ENCODE assay signal across 10 mouse cellular contexts in the genomic region with DNA sequence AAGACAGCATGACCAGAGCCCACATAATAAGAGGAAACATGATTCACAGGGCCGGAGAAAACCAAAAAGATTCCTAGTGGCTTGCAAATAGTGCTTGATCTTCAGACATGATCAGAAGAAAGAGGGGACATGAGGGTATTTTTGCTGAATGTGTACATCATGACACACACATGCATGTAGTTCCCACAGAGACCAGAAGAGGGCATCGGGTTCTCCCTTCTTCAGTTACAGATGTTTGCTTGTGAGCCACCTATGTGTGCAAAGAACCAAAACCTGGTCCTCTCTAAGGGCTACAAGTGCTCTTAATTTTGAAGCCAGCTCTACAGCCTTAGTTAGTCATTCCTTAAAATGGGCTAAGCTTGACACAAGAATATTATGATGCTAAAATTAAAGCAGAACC.
DNase-seq lines count a peak whose midpoint lies in the region; ATAC-seq and TF ChIP-seq lines count a peak whose summit lies in the region.
"Had no signal": no experiment of that assay in that cellular context is flagged by ENCODE, and none has a peak within 500 bp of the region (broad histone marks: within the 10 kb centered on the region; RNA-seq: fewer than 3 reads in every experiment).

No protein-coding gene starts in this region.

- no peaks in the 10 kb centered on the region for H3K9me3 ChIP-seq in midbrain, embryonic 14.5 days (ENCODE audit: control insufficient read depth, low read length)
- H3K9me3 ChIP-seq in midbrain, embryonic 13.5 days = no peaks in the 10 kb centered on the region
- no peaks in the 10 kb centered on the region for H3K9me3 ChIP-seq in stomach, postnatal 0 days (ENCODE audit: control insufficient read depth, low read length)
- H3K9me3 ChIP-seq: heart, embryonic 13.5 days had no signal

- no peak overlapping the region for H3K4me2 ChIP-seq in midbrain, embryonic 14.5 days (ENCODE audit: low read length)
- no peak overlapping the region for H3K4me2 ChIP-seq in midbrain, embryonic 13.5 days (replicated peaks)
- no peak overlapping the region for H3K4me2 ChIP-seq in stomach, postnatal 0 days (replicated peaks; ENCODE audit: low read depth)
- H3K4me2 ChIP-seq: heart, embryonic 13.5 days had no signal

- H3K36me3 ChIP-seq in heart, adult 2 months (ENCODE audit: control insufficient read depth, insufficient read depth, low read length) = no peaks in the 10 kb centered on the region
- no peaks in the 10 kb centered on the region for H3K36me3 ChIP-seq in midbrain, embryonic 14.5 days (ENCODE audit: control insufficient read depth, insufficient read depth, low read length)
- no peaks in the 10 kb centered on the region for H3K36me3 ChIP-seq in midbrain, embryonic 13.5 days
- no peaks in the 10 kb centered on the region for H3K36me3 ChIP-seq in stomach, postnatal 0 days (ENCODE audit: control insufficient read depth, insufficient read depth, low read length)
- H3K36me3 ChIP-seq: heart, embryonic 13.5 days had no signal

- intact Hi-C loops in heart, adult 2 months (cut with DNase I) = no loop called here

- TF ChIP-seq CTCF in heart, adult 2 months (IDR thresholded peaks at IDR 0.05) = peak; percentile 53
- TF ChIP-seq CTCF in stomach, postnatal 0 days (IDR thresholded peaks at IDR 0.05; ENCODE audit: low read depth) = peak; percentile 66

- no peak for DNase-seq in heart, adult 2 months
- no peak for DNase-seq in heart, adult 9 months (ENCODE audit: low spot score in 2 of 2)
- DNase-seq in midbrain, embryonic 14.5 days = peak; percentile 25
- DNase-seq in embryo, embryonic 10.5 days (ENCODE audit: low spot score) = peak; percentile 56
- peak; percentile 18 for DNase-seq in stomach, postnatal 0 days (ENCODE audit: low spot score)
- DNase-seq in frontal cortex, adult 2 months (ENCODE audit: extremely low spot score in 1 of 2, low spot score in 1 of 2) = no peak
- no peak for DNase-seq in spleen, postnatal 36 days (ENCODE audit: low spot score in 2 of 2)

- no peaks in the 10 kb centered on the region for H3K79me2 ChIP-seq in heart, adult 2 months (replicated peaks; ENCODE audit: control insufficient read depth, insufficient read depth, low read length)

- no peaks in the 10 kb centered on the region for H3K27me3 ChIP-seq in heart, adult 2 months (ENCODE audit: control insufficient read depth, insufficient read depth, low read length)
- no peaks in the 10 kb centered on the region for H3K27me3 ChIP-seq in midbrain, embryonic 14.5 days (ENCODE audit: control insufficient read depth, insufficient read depth, low read length)
- H3K27me3 ChIP-seq in midbrain, embryonic 13.5 days = no peaks in the 10 kb centered on the region
- no peaks in the 10 kb centered on the region for H3K27me3 ChIP-seq in stomach, postnatal 0 days (ENCODE audit: control insufficient read depth, insufficient read depth, low read length)

- H3K4me1 ChIP-seq in heart, adult 2 months (ENCODE audit: control insufficient read depth, insufficient read depth, low read length) = peaks cover 2% of the 10 kb centered on the region; the same call in 1 of the 2 replicates
- no peaks in the 10 kb centered on the region for H3K4me1 ChIP-seq in midbrain, embryonic 14.5 days (ENCODE audit: control insufficient read depth, insufficient read depth, low read length)
- H3K4me1 ChIP-seq in midbrain, embryonic 13.5 days (replicated peaks) = no peaks in the 10 kb centered on the region
- H3K4me1 ChIP-seq in stomach, postnatal 0 days (replicated peaks; ENCODE audit: control insufficient read depth, insufficient read depth) = no peaks in the 10 kb centered on the region

- 69% methylated on average over 2 of the region's 2 CpGs for WGBS in heart, adult 2 months
- 76% methylated on average over 2 of the region's 2 CpGs for WGBS in midbrain, embryonic 14.5 days
- 70% methylated on average over 2 of the region's 2 CpGs for WGBS in midbrain, embryonic 13.5 days
- whole genome bisulfite sequencing in stomach, postnatal 0 days = 64% methylated on average over 2 of the region's 2 CpGs

- ATAC-seq in midbrain, embryonic 14.5 days (ENCODE audit: low FRiP score, low TSS enrichment) = no peak
- ATAC-seq in midbrain, embryonic 13.5 days = no peak
- ATAC-seq in stomach, postnatal 0 days (ENCODE audit: low FRiP score, low TSS enrichment) = no peak
- ATAC-seq: midbrain, embryonic 16.5 days had no signal

- H3K27ac ChIP-seq in heart, adult 2 months = no peak overlapping the region
- no peak overlapping the region for H3K27ac ChIP-seq in midbrain, embryonic 14.5 days (replicated peaks; ENCODE audit: low read depth, low read length)
- H3K27ac ChIP-seq in midbrain, embryonic 13.5 days = no peak overlapping the region
- H3K27ac ChIP-seq in stomach, postnatal 0 days (replicated peaks) = no peak overlapping the region
- H3K27ac ChIP-seq: heart, embryonic 13.5 days had no signal

- H3K4me3 ChIP-seq in heart, adult 2 months = no peak overlapping the region
- no peak overlapping the region for H3K4me3 ChIP-seq in midbrain, embryonic 14.5 days (replicated peaks; ENCODE audit: low read depth, low read length)
- no peak overlapping the region for H3K4me3 ChIP-seq in midbrain, embryonic 13.5 days (replicated peaks)
- H3K4me3 ChIP-seq in stomach, postnatal 0 days (ENCODE audit: low read depth, low read length) = no peak overlapping the region
- H3K4me3 ChIP-seq: heart, embryonic 13.5 days had no signal

- TF ChIP-seq EP300 in heart, adult 2 months (IDR thresholded peaks at IDR 0.05; ENCODE audit: insufficient read depth, low read depth, low read length) = no peak
- TF ChIP-seq EP300 in stomach, postnatal 0 days (optimal IDR thresholded peaks at IDR 0.05) = no peak

- no peak for TF ChIP-seq POLR2A in heart, adult 2 months (IDR thresholded peaks at IDR 0.05; ENCODE audit: insufficient read depth, low read depth, low read length)

- no peak overlapping the region for H3K9ac ChIP-seq in heart, adult 2 months (ENCODE audit: low read depth, low read length)
- H3K9ac ChIP-seq in midbrain, embryonic 14.5 days (replicated peaks; ENCODE audit: low read length) = no peak overlapping the region
- H3K9ac ChIP-seq in midbrain, embryonic 13.5 days (replicated peaks) = no peak overlapping the region
- no peak overlapping the region for H3K9ac ChIP-seq in stomach, postnatal 0 days (ENCODE audit: low read length)
- H3K9ac ChIP-seq: heart, embryonic 13.5 days had no signal

Comparison
In these comparisons a context has a peak if more than half of its experiments do, and no peak if none do; other contexts are left out.
1. DNase-seq: peak in midbrain, embryonic 14.5 days (single experiment), embryo, embryonic 10.5 days (single experiment) and stomach, postnatal 0 days (single experiment); none in heart, adult 2 months (0 of 2), heart, adult 9 months (0 of 2), frontal cortex, adult 2 months (0 of 2) and spleen, postnatal 36 days (0 of 2).